Mouse (Mus musculus) frontal cortex, adult 2 months (tissue): ENCODE measurements at regions not wholly inside any gene's neighbourhood (a gene's known extent, or its start where the extent isn't known, plus 50 kb on each side); places are given as distances from the start of the nearest gene placed in this dataset.
A peak's percentile ranks its signal among the peaks of the same experiment; 100 is the strongest.

Experiments
- DNase-seq, 2 experiments: peaks; one replicate each; pipeline ENCODE4 v3.0.0; 2022; ENCODE audit warnings: low spot score in 1 of 2; ENCODE audit errors: extremely low spot score in 1 of 2

DNA sequence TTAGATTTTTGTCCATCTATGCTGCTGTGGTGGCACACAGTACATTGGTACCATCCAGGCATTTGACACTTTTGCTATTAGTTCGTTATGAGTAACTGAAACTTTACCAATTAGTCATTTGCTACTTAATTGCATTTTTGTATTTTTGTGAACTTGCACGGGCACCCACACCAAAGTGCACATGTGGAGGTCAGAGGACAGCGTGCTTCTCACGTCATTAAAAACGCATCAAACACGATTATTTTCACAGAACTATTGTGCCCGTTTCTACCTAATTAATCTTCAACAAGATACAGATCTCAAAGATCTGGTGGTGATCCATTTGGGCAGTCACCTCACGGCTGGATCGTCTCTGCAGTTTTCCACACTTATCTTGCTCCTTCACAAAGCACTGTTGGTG is 105.1 kb downstream of the Rpl14 start:
- no peak for DNase-seq

DNA sequence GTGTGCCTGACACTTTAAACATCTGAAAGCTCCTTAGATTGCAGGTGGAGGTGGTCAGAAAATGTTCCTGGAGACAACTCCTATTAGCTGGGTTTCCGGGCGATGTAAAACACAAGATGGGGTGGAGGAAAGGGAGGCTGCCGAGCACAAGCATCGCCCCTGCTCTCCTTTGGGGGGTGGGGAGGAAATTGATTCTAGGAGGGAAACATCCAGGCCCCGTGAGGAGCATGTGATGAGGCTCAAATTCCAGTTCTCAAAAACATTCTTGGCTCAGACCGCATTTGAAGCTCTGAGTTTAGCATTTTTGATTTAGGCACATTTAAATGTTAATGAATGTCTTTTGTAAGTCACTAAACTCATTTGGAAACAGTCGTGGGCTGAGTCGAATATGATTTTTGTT is 105.5 kb downstream of the Rpl14 start:
- DNase-seq, result no peak

DNA sequence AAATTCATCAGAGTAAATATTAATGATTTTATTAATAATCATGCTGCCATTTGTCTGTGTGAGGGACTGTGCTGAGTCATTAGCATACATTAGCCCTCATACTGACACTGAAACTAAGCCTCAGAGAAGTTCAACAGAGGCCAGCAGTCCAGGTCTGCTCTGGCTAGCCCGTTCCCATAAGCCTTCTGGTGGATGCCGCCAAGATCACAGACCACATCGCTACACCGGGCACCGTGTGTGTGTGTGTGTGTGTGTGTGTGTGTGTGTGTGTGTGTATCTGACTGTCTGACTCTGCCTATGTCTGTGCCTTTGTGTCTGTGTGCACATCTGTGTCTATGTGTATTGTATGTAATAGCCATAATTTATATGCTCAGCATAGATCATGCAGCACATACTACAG is 106.0 kb downstream of the Rpl14 start:
- DNase-seq, result no peak

DNA sequence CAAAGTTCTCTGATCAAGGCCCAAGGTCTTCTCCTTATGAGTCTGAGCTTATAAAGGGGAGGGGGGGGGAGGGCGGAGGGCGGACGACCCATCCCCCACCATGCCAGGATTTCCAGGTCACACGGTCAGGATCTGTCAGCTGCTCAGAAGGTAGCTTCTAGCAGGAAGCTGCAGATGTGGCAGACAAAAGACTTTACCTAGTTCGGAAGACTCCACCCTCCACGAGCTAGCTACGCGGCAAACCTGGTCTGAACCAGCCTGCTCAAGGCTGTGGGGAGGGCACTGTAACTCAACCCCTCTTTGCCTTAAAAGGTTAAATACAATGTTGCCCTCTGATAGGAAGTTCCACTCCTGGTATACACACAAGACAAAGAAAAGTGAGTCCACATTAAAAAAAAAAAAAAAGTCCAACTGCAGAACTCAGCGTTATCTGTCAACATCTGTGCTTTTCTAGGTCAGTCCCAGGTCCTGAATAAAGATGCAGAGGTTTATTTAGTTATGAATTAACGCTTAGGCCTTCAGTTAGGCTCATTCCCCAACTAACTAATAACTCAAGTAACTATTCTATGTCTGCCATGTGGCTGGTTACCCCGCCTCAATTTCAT is 108.7 kb downstream of the Rpl14 start:
- DNase-seq, result no peak

DNA sequence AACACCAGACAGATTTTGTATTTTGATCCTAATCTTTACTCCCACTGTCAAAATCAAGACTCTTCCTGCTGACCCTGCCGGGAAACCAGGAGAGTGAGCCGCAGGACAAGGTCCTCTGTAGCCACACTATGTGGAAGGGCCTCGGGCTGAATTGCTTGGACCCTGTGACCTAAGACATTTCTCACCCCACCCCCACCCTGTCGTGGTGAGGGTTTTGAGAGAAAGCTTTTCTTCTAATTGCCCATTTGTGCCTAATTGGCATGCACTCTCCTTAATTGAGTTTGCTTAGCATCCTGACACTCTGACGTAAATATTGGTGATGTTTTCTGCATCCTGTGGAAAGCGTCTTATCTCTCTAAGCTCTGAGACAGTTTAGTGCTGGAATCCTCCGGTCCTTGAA is 110.2 kb downstream of the Rpl14 start:
- no peak for DNase-seq

DNA sequence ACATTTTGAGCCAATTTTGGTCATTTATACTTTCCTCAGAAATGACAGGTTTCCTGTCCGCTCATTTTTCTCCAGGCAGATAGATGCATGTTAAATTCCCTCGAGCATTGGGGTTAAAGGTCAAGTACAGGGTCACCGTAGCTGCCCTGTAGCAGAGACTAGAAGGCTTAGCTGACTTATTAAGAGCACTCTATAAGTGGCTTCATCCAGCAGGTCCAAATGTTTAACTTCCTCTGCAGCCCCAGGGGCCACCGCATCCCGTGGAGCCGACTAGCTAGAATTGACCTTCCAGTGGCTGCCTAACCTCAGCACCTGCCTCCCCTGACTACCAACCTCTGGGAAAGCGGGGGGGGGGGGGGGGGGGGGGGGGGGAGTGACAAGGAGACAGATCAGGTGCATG is 114.7 kb downstream of the Rpl14 start:
- DNase-seq, result no peak

DNA sequence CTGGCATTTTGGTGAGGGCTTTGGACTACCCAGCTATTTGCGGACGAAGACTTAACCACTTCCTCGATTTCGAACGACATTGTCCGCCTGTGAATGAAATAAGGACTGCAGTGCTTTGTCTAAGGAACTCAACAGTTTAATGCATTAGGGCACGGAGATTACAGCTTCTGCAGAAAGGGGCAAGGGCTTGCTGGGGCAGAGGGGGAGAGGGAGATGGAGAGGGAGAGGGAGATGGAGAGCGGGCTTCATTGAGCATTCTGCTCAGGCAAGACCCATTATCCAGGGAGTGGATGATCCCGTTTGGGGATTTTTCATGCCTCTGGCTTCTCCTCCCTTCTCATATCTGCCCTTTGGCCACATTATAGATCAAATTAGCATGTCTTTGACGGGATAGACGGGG is 117.8 kb downstream of the Rpl14 start:
- no peak for DNase-seq

DNA sequence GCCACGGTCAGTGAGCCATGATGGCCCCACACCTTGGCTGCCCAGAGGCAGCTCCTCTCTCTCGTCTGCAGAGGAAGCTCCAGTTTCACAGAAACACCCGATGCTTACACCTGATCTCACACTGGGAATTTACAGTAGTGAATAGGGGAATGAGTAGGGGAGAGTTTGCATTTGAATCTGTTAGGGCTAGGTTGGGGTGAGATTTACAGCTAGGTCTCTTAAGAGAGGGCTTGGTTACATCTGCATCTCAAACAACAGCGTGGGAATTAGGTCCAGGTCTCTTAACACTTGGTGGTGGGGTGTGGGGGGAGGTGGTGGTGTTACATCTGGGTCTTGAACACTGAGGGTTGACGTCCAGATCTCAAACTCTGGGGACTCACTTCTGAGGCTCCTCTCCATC is 119.3 kb downstream of the Rpl14 start:
- no peak for DNase-seq

DNA sequence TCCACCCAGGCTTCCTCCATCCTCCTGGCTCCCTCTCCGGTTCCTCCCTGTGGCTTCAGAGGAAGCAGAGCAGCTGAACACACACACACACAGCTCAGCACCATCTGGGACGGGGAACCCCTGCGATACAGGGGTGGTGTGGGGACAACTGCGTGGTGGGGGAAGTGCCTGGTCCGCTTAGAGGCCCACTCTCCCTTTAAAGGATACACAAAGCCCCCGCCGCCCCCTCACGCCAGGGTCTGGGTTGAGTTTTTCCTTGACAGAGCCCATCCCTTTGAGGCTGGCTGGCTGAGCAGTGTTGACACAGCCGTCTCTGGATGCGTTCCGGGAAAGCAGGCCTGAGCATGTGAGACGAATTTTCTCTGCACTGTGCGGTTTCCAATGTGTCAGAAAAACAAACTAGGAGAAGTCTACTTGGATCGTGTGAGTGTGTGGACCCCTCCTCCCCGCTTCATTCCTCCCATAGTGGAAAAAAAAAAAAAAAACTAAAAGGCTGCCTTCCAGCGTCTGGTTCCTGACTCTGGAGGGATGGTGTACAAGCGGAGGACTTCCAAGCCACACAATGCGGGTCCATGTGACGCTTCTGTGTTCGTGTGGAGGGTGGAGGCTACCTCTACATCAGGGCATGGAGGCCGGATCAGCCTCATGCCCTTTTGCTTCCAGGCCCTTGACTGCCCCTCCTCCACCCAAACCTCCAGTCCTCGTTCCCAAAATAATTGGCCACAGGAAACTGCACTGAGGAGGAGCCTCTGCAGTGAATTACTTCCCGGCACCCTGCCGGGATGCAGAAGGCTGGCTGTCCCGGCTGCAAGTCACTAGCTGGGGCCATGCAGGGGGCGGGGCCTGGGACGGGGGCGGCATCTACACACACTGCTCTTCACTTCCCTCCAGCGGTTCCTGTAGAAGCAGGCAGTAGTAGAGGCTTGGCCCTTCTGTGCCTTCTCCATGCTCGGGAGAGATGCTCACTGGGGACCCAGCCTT is 120.0 kb downstream of the Rpl14 start:
- peak; percentile 42 to 69 for DNase-seq

DNA sequence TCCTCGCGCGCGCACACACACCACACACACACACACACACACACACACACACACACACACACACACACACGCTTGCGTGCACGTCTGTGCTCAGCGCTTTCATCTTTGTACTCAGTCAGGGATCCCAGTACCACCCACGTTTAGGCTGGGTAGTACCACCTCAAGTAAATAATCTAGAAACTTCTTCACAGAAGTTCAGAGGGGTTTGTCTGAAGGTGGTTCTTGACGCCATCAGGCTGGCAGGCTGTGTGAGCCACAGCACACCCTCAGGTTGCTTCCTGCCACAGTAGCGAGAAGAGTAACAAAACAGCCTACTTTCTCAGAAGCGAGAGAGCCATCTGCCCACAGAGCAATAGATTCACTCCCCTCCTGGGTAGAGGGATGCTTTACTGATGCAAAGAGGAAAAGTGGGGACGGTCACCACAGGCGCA is 120.7 kb downstream of the Rpl14 start:
- DNase-seq, result peak in 1 of 2 experiments; percentile 39

DNA sequence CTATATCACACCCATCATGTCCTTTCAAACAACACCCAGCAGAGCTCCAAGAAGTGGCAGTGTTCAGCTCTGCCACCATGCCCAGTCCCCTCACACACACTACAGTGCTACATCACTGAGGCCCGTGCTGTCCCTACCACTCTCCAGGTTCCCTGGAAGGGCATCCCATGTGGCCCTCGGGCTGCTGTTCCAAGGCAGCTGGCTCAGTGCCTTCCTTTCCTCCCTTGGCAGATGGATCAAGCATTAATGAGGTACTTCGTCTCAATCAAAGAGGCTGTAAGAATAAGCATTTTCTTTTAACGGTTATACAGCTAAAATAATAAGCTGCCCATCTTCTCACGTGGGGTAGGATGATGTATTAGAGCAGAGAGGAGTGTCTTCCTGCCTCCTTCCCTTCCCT is 123.2 kb downstream of the Rpl14 start:
- no peak for DNase-seq

DNA sequence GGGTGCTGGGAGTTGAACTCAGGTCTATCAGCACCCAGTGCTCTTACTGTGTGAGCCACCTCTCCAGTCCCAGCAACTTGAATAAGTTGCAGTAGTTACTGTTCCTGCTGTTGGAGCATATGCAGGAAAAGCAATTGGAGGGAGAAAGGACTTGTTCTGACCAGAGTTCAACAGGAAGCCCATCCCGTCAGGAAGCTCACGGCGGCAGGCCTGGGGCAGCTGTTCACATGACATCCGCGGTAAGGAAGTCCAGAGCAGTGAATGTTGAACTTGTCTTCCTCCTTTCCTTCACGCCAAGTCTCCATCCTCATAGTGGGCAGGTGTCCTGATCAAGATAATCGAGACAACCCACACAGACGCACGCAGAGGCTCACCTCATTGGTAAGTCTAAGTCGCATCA is 124.7 kb downstream of the Rpl14 start:
- no peak for DNase-seq

DNA sequence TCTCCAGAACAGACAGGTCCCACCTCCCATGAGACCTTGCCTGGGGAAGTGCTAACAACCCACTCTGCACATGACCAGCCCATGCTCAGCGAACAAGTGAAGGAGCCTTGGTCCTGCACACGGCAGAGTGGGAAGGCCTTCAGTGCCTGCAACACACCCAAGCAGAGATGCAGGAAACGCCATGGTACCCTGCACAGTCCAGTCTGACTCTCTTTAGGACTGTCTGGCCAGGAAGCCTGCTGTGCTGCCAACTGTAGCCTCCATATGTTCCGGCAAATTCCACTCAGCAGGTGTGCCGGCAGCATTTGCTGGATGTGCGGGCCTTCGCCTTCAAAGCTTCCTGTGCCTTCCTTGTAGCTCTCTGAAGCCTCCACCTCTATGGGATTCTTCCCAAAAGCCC is 126.5 kb downstream of the Rpl14 start:
- DNase-seq, result no peak

DNA sequence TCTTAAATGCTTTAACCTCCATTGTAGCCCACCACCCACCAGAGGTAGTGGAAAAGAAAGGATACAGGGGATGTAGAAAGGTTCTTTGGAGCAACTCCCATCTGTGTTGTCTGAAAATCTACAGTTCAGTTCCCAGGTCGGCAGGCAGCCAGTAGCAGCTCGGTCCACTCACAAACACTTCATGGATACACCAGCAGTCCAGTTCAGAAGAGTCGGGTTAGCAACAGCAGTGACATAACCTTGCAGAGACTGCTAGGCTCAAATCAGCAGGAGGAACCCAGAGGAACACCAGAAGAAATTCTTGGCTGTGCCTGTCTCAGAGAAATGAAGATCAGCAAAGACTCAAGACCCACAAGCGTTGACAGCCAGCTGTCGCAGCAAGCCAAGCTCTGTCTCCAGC is 128.5 kb downstream of the Rpl14 start:
- no peak for DNase-seq

DNA sequence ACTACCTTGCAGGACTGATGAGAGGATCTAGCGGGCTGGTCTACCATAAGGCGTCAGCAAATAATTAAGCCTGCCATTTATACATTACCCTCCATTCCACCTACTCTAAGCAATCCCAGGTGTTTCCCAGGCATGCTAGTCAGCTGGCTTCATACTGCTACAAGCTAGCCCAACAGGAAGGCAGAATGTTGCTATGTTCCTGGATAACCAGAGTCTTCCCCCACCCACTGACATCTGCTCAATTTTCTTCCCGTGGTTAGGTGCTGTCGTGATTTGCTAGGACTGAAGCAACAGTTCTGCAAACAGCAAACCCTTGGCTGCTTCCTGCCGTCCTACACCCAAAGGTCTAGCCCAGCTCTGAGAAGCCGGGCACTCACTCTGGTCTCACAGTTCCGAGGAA is 131.6 kb downstream of the Rpl14 start:
- peak in 1 of 2 experiments; percentile 70 for DNase-seq

DNA sequence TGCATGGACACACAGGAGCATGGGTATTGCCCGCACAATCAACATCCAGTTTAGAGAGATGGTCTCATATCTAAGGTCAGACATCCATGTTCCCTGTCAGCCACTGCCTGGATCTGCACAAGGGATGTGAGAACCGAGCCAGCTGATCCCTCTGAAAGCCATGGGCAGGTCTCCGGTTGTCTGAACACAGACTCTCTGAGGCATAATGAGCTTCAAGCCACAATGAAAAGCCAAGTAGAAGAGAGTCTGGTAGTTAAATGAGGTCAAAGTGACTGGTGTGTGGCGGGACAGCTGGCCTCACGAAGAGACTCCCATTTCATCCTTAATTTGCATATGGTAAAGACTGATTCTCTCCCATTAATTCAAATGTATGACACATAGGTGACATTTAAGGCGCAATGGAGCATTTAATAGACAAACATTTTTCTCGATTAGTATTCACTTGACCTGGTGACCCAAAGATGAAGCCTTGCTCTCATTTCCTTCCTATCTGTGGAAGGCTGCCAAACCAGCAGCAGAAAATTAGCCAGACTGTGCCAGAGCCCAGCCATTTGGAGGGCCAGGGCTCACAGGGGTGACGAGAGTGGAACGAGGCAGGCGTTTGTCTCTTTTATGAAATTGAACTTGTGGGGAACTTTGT is 132.2 kb downstream of the Rpl14 start:
- DNase-seq, result no peak

DNA sequence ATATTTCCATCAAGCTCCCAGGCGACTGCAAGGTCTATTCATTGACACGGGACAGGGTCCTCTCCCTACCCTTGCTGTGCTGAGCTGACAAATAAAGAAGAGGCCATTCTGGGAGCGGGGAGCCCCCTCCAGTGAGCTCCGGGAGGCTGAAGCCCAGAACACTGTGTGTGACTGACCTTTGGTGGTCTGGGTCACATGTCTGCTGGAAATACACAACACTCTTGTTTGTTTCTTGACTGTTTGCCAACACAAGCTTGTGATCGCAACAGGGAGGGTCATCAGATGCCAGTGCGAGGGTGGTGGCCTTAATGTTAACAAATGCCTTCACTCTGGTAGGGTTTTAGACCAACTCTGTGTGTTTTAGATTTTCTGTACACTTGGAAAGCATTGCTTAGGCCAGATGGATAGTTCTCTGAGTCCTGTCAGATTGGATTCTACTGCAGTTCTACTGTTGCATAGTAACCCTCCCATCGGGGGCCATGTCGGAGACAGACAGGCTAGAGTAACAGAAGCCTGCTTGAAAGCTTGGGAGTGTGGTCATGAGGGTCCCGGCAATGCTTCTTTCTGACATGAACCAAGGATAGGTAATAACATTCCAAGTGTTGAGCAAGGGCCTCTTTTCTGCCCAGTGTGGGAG is 135.4 kb downstream of the Rpl14 start:
- no peak for DNase-seq

DNA sequence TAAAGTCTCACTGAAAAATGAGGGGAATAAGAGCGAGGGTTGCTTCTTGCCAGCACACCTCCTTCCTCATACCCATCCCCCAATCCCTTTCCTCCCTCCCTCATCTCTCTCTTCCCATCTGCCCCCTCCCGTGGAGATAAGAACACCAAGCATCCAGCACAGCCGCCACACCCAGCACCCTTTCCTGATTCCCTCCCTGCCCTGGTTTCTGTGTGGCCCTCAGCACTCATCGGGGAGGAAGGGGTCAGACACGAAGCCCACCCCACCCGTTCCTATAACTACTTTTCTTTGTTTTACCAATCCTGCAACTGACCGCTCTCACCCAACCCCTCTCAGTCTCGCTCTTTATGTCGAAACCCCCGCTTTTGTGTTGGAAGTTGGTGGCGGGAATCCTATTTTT is 137.3 kb downstream of the Rpl14 start:
- DNase-seq, result no peak

DNA sequence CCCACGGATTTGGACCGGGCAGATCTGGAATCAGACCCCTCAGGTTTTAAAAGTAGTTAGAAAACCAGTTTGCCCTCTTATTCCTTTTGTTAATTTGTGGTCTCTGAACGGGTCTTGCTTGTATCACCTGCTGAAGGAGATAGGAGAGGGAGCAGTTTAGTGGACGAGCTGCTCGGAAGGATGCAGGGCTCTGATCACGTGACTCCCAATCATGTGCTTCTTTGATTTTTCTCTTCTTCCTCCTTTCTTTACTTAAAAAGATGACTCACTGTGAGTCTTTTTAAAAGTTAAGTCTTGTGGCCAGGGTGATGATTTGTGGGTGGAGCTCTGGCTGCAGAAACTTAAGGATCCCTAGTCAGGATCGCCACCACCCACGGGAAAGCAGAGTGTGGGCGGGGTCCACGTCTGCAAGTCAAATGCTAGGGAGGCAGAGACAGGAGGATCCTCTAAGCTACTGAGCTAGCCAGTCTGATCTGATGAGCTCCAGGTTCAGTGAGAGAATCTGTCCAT is 138.0 kb downstream of the Rpl14 start:
- no peak for DNase-seq

DNA sequence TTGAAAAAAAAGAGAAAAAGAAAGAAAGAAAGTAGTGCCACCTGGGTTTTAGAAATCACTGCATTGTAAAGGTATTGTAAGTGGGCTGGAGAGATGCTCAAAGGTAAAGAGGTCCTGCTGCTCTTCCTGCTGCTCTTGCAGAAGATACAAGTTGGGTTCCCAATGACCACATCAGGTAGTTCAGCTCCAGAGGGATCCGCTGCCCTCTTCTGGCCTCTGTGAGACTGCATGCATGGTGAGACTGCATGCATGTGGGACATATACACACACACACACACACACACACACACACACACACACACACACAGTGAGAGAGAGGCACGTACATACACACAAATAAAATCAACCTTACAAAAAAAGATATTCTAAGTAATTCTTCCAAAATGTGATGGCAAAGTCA is 141.7 kb downstream of the Rpl14 start:
- no peak for DNase-seq

DNA sequence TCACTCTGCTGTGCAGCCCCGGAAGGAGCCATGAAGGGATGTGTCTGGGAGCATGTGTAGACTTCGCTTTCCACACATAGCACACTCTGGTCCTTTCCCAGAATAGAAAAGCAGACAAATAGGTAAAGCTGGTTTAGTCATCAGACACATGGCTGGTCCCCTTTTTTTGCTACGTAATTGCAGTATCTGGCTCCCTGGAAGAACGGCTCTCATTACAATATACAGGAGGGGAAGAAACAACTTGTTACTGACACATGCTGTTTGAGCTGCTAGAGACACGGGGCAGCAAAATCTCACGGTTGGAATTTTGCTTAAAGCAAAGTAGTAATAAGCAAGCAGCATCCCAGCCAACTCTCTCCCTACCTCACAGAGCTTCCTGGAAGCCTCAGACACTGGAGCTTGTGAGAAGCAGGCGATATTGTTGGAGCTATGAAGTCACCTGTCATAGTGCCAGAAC is 144.4 kb downstream of the Rpl14 start:
- peak; percentile 13 to 57 for DNase-seq
